Mouse (Mus musculus): ENCODE data around the gene Gm10229. TPM values are rescaled to one million over a fixed set of nuclear protein-coding genes. Genes with fewer than 3 reads are reported as not detected.
"Not testable (repeated sequence)": the region's sequence is repeated elsewhere in the genome, so short reads cannot be mapped to it uniquely, and the experiment has no call there.

Gene Gm10229
- not detected for total RNA-seq (2021)
- long read RNA-seq, experiment 1 = 0 reads
- long read RNA-seq, experiment 2 = 0 reads

GRCm38 (mm10) chr16:89014984-89015383 lies at the start of gene Gm10229:
Gm10229 (plus strand) TSS chr16:89015284.
- not testable (repeated sequence) for DNase-seq

- DNase-seq = no peak
Measured at GRCm38 (mm10) chr16:89010659-89011058, 4.4 kb upstream of the Gm10229 start, which contains the start of gene Krtap22-2. Krtap22-2 (minus strand) TSS chr16:89010759.

DNA sequence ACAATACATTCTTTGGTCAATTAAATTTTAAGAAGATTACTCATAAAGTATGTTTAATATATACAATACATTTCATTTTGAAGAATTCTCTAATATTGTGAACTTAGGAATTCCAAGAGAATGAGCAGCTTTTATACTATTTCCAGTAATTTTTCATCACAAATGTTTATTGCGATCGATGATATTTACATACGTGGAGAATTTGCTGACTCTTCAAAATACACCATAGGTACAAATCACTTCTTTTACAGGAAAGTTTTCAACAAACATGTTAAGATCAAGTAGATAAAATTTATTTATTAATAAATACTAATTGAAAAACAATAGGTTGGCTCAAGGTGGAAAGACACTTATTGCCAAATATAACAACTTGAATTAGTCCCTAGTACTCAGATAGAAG lies 1.1 kb upstream of the Gm10229 start:
- DNase-seq = no peak

- DNase-seq = not testable (repeated sequence)
Measured at GRCm38 (mm10) chr16:89031399-89031798, 16.3 kb downstream of the Gm10229 start, which contains the start of gene Krtap6-1. Krtap6-1 (plus strand) TSS chr16:89031699.

DNA sequence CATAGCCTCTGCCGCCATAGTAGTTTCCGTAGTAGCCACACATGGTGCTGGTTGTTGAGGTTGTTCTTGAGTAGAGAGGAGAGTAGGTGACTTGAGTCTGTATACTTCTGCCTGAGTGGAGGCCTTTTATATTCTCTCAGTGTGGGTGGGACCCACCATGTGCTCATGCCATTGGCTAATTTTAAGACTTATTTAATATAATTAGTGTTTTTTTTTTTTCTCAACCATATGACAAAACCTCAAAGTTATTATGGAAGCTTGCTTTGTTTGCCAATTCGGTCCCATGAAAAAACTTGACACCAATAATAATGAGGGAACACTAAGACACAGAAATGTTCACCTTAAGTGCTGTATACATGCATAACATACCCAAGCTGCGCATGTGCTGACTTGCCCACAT lies 26.3 kb downstream of the Gm10229 start, which contains the start of gene Gm10228:
Gene Gm10228 (minus strand): TSS at position 101 of the 400 bp plus-strand sequence.
- DNase-seq = not testable (repeated sequence)

DNA sequence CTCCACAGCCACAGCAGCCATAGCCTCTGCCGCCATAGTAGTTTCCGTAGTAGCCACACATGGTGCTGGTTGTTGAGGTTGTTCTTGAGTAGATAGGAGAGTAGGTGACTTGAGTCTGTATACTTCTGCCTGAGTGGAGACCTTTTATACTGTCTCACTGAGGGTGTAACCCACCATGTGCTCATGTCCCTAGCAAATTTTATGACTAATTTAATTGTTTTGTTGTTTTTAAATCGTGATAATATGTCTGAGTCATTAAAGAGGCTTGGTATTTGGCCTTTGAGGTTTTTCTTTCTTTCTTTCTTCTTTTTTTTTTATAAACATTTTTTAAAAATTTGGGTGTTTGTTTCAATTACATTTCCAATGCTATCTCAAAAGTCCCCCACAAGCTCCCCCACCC lies 32.7 kb downstream of the Gm10229 start, which contains the start of gene Krtap6-5:
Gene Krtap6-5 (minus strand): TSS at position 101 of the 400 bp plus-strand sequence.
- no peak for DNase-seq

- DNase-seq = not testable (repeated sequence)
Measured at GRCm38 (mm10) chr16:89063902-89064301, 48.8 kb downstream of the Gm10229 start, which contains the start of gene 1110025L11Rik. 1110025L11Rik (minus strand) TSS chr16:89064002.

Other genes starting within 250 kb of the Gm10229 start
- gene 2310057N15Rik, start 241.1 kb upstream of the Gm10229 start, total RNA-seq (2021) = not detected
- gene Gm5965, start 237.4 kb upstream of the Gm10229 start, total RNA-seq (2021) = not detected
- gene Gm20741, start 203.1 kb upstream of the Gm10229 start, total RNA-seq (2021) = not detected
- not detected for gene Krtap15, start 195.1 kb upstream of the Gm10229 start, total RNA-seq (2021)
- gene Krtap14, start 189.1 kb upstream of the Gm10229 start, total RNA-seq (2021) = not detected
- not detected for gene Krtap19-1, start 145.9 kb upstream of the Gm10229 start, total RNA-seq (2021)
- gene Krtap19-2, start 141.0 kb upstream of the Gm10229 start, total RNA-seq (2021) = not detected
- not detected for gene Krtap19-3, start 137.2 kb upstream of the Gm10229 start, total RNA-seq (2021)
- not detected for gene Krtap19-4, start 130.2 kb upstream of the Gm10229 start, total RNA-seq (2021)
- not detected for gene Krtap19-5, start 118.8 kb upstream of the Gm10229 start, total RNA-seq (2021)
- gene Krtap19-9b, start 83.0 kb upstream of the Gm10229 start, total RNA-seq (2021) = not detected
- gene Krtap16-3, start 52.4 kb upstream of the Gm10229 start, total RNA-seq (2021) = not detected
- gene Krtap22-2, start 4.5 kb upstream of the Gm10229 start, total RNA-seq (2021) = not detected
- gene Krtap6-1, start 16.4 kb downstream of the Gm10229 start, total RNA-seq (2021) = not detected
- gene Gm10228, start 26.2 kb downstream of the Gm10229 start, total RNA-seq (2021) = not detected
- not detected for gene Krtap6-5, start 32.6 kb downstream of the Gm10229 start, total RNA-seq (2021)
- gene 1110025L11Rik, start 48.7 kb downstream of the Gm10229 start, total RNA-seq (2021) = not detected
- not detected for gene Krtap6-3, start 68.7 kb downstream of the Gm10229 start, total RNA-seq (2021)
- not detected for gene Gm6358, start 125.6 kb downstream of the Gm10229 start, total RNA-seq (2021)
- not detected for gene Gm10061, start 135.8 kb downstream of the Gm10229 start, total RNA-seq (2021)
- gene Gm9789, start 142.7 kb downstream of the Gm10229 start, total RNA-seq (2021) = not detected
- not detected for gene Gm7735, start 154.2 kb downstream of the Gm10229 start, total RNA-seq (2021)
- gene 1110057P08Rik, start 159.5 kb downstream of the Gm10229 start, total RNA-seq (2021) = not detected
- not detected for gene Krtap20-2, start 190.6 kb downstream of the Gm10229 start, total RNA-seq (2021)